Comparison of ENCODE assay signal across 34 mouse cellular contexts in genomic region chr11:83610900-83611299, GRCm38 (mm10). TPM values are rescaled to one million over a fixed set of nuclear protein-coding genes. Genes with fewer than 3 reads are reported as not detected.
DNase-seq lines count a peak whose midpoint lies in the region; ATAC-seq and TF ChIP-seq lines count a peak whose summit lies in the region.
"Had no signal": no experiment of that assay in that cellular context is flagged by ENCODE, and none has a peak within 500 bp of the region (broad histone marks: within the 10 kb centered on the region; RNA-seq: fewer than 3 reads in every experiment).

No protein-coding gene starts in this region.

- no peak overlapping the region for H3K4me3 ChIP-seq in heart, embryonic 11.5 days (ENCODE audit: low read depth, low read length)
- no peak overlapping the region for H3K4me3 ChIP-seq in stomach, postnatal 0 days (ENCODE audit: low read depth, low read length)
- H3K4me3 ChIP-seq: forebrain, embryonic 10.5 days; forebrain, embryonic 13.5 days; gastrocnemius, adult 2 months; heart, adult 2 months; heart, embryonic 10.5 days; hindbrain, embryonic 12.5 days; hindbrain, embryonic 15.5 days had no signal

- no peaks in the 10 kb centered on the region for H3K27me3 ChIP-seq in heart, embryonic 11.5 days (ENCODE audit: control insufficient read depth, insufficient read depth, low read length)
- no peaks in the 10 kb centered on the region for H3K27me3 ChIP-seq in splenic B cell, adult 2 months (ENCODE audit: control insufficient read depth, insufficient read depth, low read length, poor library complexity, severe bottlenecking)
- no peaks in the 10 kb centered on the region for H3K27me3 ChIP-seq in stomach, postnatal 0 days (ENCODE audit: control insufficient read depth, insufficient read depth, low read length)
- H3K27me3 ChIP-seq: forebrain, embryonic 13.5 days; hindbrain, embryonic 12.5 days; hindbrain, embryonic 15.5 days; Patski had no signal

- TF ChIP-seq EP300 in stomach, postnatal 0 days (optimal IDR thresholded peaks at IDR 0.05) = no peak

- H3K9me3 ChIP-seq in heart, embryonic 11.5 days (replicated peaks; ENCODE audit: control insufficient read depth, low read length) = no peaks in the 10 kb centered on the region
- H3K9me3 ChIP-seq in stomach, postnatal 0 days (ENCODE audit: control insufficient read depth, low read length) = no peaks in the 10 kb centered on the region
- H3K9me3 ChIP-seq: forebrain, embryonic 10.5 days; forebrain, embryonic 13.5 days; G1E; heart, embryonic 10.5 days; hindbrain, embryonic 12.5 days; hindbrain, embryonic 15.5 days had no signal

- intact Hi-C loops in left cerebral cortex, postnatal 14 days (cut with DNase I) = no loop called here

- H3K9ac ChIP-seq in heart, embryonic 11.5 days (ENCODE audit: low read depth, low read length) = no peak overlapping the region
- H3K9ac ChIP-seq in stomach, postnatal 0 days (ENCODE audit: low read length) = no peak overlapping the region
- H3K9ac ChIP-seq: forebrain, embryonic 13.5 days; forebrain, postnatal 0 days; hindbrain, embryonic 12.5 days; hindbrain, embryonic 15.5 days had no signal

- H3K27ac ChIP-seq in heart, embryonic 11.5 days (ENCODE audit: low read depth, low read length) = no peak overlapping the region
- H3K27ac ChIP-seq in stomach, postnatal 0 days (replicated peaks) = no peak overlapping the region
- H3K27ac ChIP-seq: forebrain, embryonic 10.5 days; forebrain, embryonic 13.5 days; gastrocnemius, adult 2 months; heart, adult 2 months; heart, embryonic 10.5 days; hindbrain, embryonic 12.5 days; hindbrain, embryonic 15.5 days had no signal

- DNase-seq in heart, adult 11 months = peak; percentile 85
- peak; percentile 35 for DNase-seq in splenic B cell, adult 2 months (ENCODE audit: low read depth, low spot score)
- DNase-seq in stomach, postnatal 0 days (ENCODE audit: low spot score) = no peak
- DNase-seq in left cerebral cortex, postnatal 14 days (ENCODE audit: low spot score in 2 of 2) = no peak
- no peak for DNase-seq in right cerebral cortex, adult 18-20 months
- DNase-seq: adrenal gland, postnatal 14 days; cerebellum, adult 11-12 months; cerebellum, adult 8-10 months; cerebellum, postnatal 36 days; forebrain, postnatal 0 days; gastrocnemius, adult 2 months; gastrocnemius, postnatal 14 days; heart, adult 2 months had no signal

- no peak for TF ChIP-seq CTCF in stomach, postnatal 0 days (IDR thresholded peaks at IDR 0.05; ENCODE audit: low read depth)

- H3K36me3 ChIP-seq in heart, embryonic 11.5 days (ENCODE audit: control insufficient read depth, insufficient read depth, low read length) = no peaks in the 10 kb centered on the region
- no peaks in the 10 kb centered on the region for H3K36me3 ChIP-seq in splenic B cell, adult 2 months (ENCODE audit: control insufficient read depth, insufficient read depth, low read length, poor library complexity, severe bottlenecking)
- H3K36me3 ChIP-seq in stomach, postnatal 0 days (ENCODE audit: control insufficient read depth, insufficient read depth, low read length) = no peaks in the 10 kb centered on the region
- H3K36me3 ChIP-seq: forebrain, embryonic 10.5 days; G1E; heart, embryonic 10.5 days; hindbrain, embryonic 12.5 days; hindbrain, embryonic 15.5 days had no signal

- no peak overlapping the region for H3K4me2 ChIP-seq in heart, embryonic 11.5 days
- H3K4me2 ChIP-seq in stomach, postnatal 0 days (replicated peaks; ENCODE audit: low read depth) = no peak overlapping the region
- H3K4me2 ChIP-seq: forebrain, embryonic 13.5 days; hindbrain, embryonic 12.5 days; hindbrain, embryonic 15.5 days had no signal

- WGBS in heart, embryonic 11.5 days (ENCODE audit: insufficient replicate concordance) = 60% methylated on average over 2 of the region's 2 CpGs
- WGBS in stomach, postnatal 0 days = 41% methylated on average over 2 of the region's 2 CpGs

- ATAC-seq in heart, embryonic 11.5 days (replicated peaks; ENCODE audit: insufficient number of reproducible peaks, low FRiP score, low TSS enrichment) = no peak
- ATAC-seq in common myeloid progenitor, adult 5-6 weeks (replicated peaks; ENCODE audit: low read depth, poor library complexity, severe bottlenecking) = 0 out of 2 replicates have a peak, but pooled peaks have one; percentile 25
- 0 out of 2 replicates have a peak, but pooled peaks have one; percentile 34 for ATAC-seq in megakaryocyte progenitor cell, adult 5-6 weeks (replicated peaks; ENCODE audit: poor library complexity)
- no peak for ATAC-seq in stomach, postnatal 0 days (ENCODE audit: low FRiP score, low TSS enrichment)
- ATAC-seq: forebrain, embryonic 13.5 days; forebrain, postnatal 0 days; Patski had no signal

- no peaks in the 10 kb centered on the region for H3K4me1 ChIP-seq in heart, embryonic 11.5 days (ENCODE audit: control insufficient read depth, insufficient read depth, low read length)
- no peaks in the 10 kb centered on the region for H3K4me1 ChIP-seq in stomach, postnatal 0 days (replicated peaks; ENCODE audit: control insufficient read depth, insufficient read depth)
- H3K4me1 ChIP-seq: forebrain, embryonic 10.5 days; forebrain, embryonic 13.5 days; heart, embryonic 10.5 days; hindbrain, embryonic 12.5 days; hindbrain, embryonic 15.5 days had no signal

RNA-seq across cellular contexts. Expression of gene Ccl6, which starts 18.0 kb away (rescaled TPM):
- 0.65 and 0.97 TPM in 2 replicates for polyA plus RNA-seq in heart, embryonic 11.5 days (2014; fragmentation: Nextera tagmentation; extraction: Ambion mirVana)
- 1.8 and 2.1 TPM in 2 replicates for total RNA-seq in common myeloid progenitor, adult 5-6 weeks (2017)
- total RNA-seq in megakaryocyte progenitor cell, adult 5-6 weeks (2015) = 13.6 and 25.2 TPM in 2 replicates
- 13.3 and 15.1 TPM in 2 replicates for total RNA-seq in megakaryocyte progenitor cell, adult 5-6 weeks (2017)
- 57.9 and 58.5 TPM in 2 replicates for polyA plus RNA-seq in stomach, postnatal 0 days (2015; fragmentation: Nextera tagmentation; extraction: Ambion mirVana)
- 1 to 10 TPM; 1.6 to 2.1 TPM for total RNA-seq in left cerebral cortex, postnatal 14 days (2021)
- polyA plus RNA-seq: Patski had no signal

RNA-seq across cellular contexts. Expression of gene Ccl9, which starts 32.5 kb away (rescaled TPM):
- 0.48 and 1.2 TPM in 2 replicates for polyA plus RNA-seq in heart, embryonic 11.5 days (2014; fragmentation: Nextera tagmentation; extraction: Ambion mirVana)
- 81.3 and 91.6 TPM in 2 replicates for total RNA-seq in common myeloid progenitor, adult 5-6 weeks (2017)
- 149 and 197 TPM in 2 replicates for total RNA-seq in megakaryocyte progenitor cell, adult 5-6 weeks (2015)
- 97.7 and 108 TPM in 2 replicates for total RNA-seq in megakaryocyte progenitor cell, adult 5-6 weeks (2017)
- polyA plus RNA-seq in stomach, postnatal 0 days (2015; fragmentation: Nextera tagmentation; extraction: Ambion mirVana) = 2.5 and 3.5 TPM in 2 replicates
- 1 to 10 TPM; 3.6 to 4.0 TPM for total RNA-seq in left cerebral cortex, postnatal 14 days (2021)

RNA-seq across cellular contexts. Expression of gene Rpl9-ps1, which starts 34.5 kb away (rescaled TPM):
- polyA plus RNA-seq in heart, embryonic 11.5 days (2014; fragmentation: Nextera tagmentation; extraction: Ambion mirVana) = not detected in 2 replicates
- 1.2 and 3.2 TPM in 2 replicates for total RNA-seq in common myeloid progenitor, adult 5-6 weeks (2017)
- 0.44 and 1.2 TPM in 2 replicates for total RNA-seq in megakaryocyte progenitor cell, adult 5-6 weeks (2015)
- not detected in 2 replicates for total RNA-seq in megakaryocyte progenitor cell, adult 5-6 weeks (2017)
- not detected in 2 replicates for polyA plus RNA-seq in stomach, postnatal 0 days (2015; fragmentation: Nextera tagmentation; extraction: Ambion mirVana)
- not detected for total RNA-seq in left cerebral cortex, postnatal 14 days (2021)
- total RNA-seq: adrenal gland, adult 18-20 months; adrenal gland, postnatal 14 days; adrenal gland, postnatal 4 days; forebrain, postnatal 0 days; G1E; gastrocnemius, adult 2 months; gastrocnemius, postnatal 14 days; gastrocnemius, postnatal 4 days; heart, adult 2 months; heart, postnatal 25 days; hematopoietic stem cell, adult 5-6 weeks had no signal
- polyA plus RNA-seq: embryonic facial prominence, embryonic 11.5 days; embryonic facial prominence, embryonic 14.5 days; forebrain, embryonic 10.5 days; forebrain, embryonic 13.5 days; forebrain, postnatal 0 days; frontal cortex, adult 2 months; G1E; heart, adult 2 months; heart, embryonic 10.5 days; heart, embryonic 14.5 days; heart, postnatal 0 days; hindbrain, embryonic 12.5 days; hindbrain, embryonic 15.5 days; intestine, embryonic 14.5 days; Patski had no signal

RNA-seq across cellular contexts. Expression of gene Ccl3, which starts 38.3 kb away (rescaled TPM):
- 1.4 and 1.5 TPM in 2 replicates for polyA plus RNA-seq in heart, embryonic 11.5 days (2014; fragmentation: Nextera tagmentation; extraction: Ambion mirVana)
- 183 and 212 TPM in 2 replicates for total RNA-seq in common myeloid progenitor, adult 5-6 weeks (2017)
- total RNA-seq in megakaryocyte progenitor cell, adult 5-6 weeks (2015) = 99.8 and 229 TPM in 2 replicates
- total RNA-seq in megakaryocyte progenitor cell, adult 5-6 weeks (2017) = 37.9 and 120 TPM in 2 replicates
- polyA plus RNA-seq in stomach, postnatal 0 days (2015; fragmentation: Nextera tagmentation; extraction: Ambion mirVana) = 0.18 and 0.29 TPM in 2 replicates
- total RNA-seq in left cerebral cortex, postnatal 14 days (2021) = not detected
- total RNA-seq: adrenal gland, postnatal 14 days; gastrocnemius, adult 2 months; gastrocnemius, postnatal 14 days; gastrocnemius, postnatal 4 days; heart, adult 2 months had no signal
- polyA plus RNA-seq: G1E, Patski had no signal

RNA-seq across cellular contexts. Expression of gene Ccl4, which starts 51.5 kb away (rescaled TPM):
- polyA plus RNA-seq in heart, embryonic 11.5 days (2014; fragmentation: Nextera tagmentation; extraction: Ambion mirVana) = 0.26 TPM in 1 of 2 replicates, not detected in the other
- total RNA-seq in common myeloid progenitor, adult 5-6 weeks (2017) = 55.0 and 99.0 TPM in 2 replicates
- total RNA-seq in megakaryocyte progenitor cell, adult 5-6 weeks (2015) = 19.6 and 29.1 TPM in 2 replicates
- total RNA-seq in megakaryocyte progenitor cell, adult 5-6 weeks (2017) = 16.7 and 37.1 TPM in 2 replicates
- 0.16 and 0.25 TPM in 2 replicates for polyA plus RNA-seq in stomach, postnatal 0 days (2015; fragmentation: Nextera tagmentation; extraction: Ambion mirVana)
- not detected for total RNA-seq in left cerebral cortex, postnatal 14 days (2021)
- total RNA-seq: adrenal gland, adult 18-20 months; adrenal gland, postnatal 14 days; forebrain, postnatal 0 days; gastrocnemius, adult 2 months; gastrocnemius, postnatal 14 days; heart, adult 2 months; heart, postnatal 25 days had no signal
- polyA plus RNA-seq: embryonic facial prominence, embryonic 11.5 days; G1E; heart, embryonic 10.5 days; Patski had no signal

Comparison
In these comparisons a context has a peak if more than half of its experiments do, and no peak if none do; other contexts are left out.
1. DNase-seq: peak in heart, adult 11 months (single experiment) and splenic B cell, adult 2 months (single experiment); none in stomach, postnatal 0 days (single experiment), left cerebral cortex, postnatal 14 days (0 of 2) and right cerebral cortex, adult 18-20 months (single experiment).
2. ATAC-seq: peak in common myeloid progenitor, adult 5-6 weeks (single experiment) and megakaryocyte progenitor cell, adult 5-6 weeks (single experiment); none in heart, embryonic 11.5 days (single experiment) and stomach, postnatal 0 days (single experiment).
3. RNA of gene Ccl9, which starts 32.5 kb away (total RNA-seq): 97.7 to 197 TPM in megakaryocyte progenitor cell, adult 5-6 weeks and 81.3 to 91.6 TPM in common myeloid progenitor, adult 5-6 weeks; 3.6 to 4.0 TPM in left cerebral cortex, postnatal 14 days; every median in the first group is over 10 times any median in the second.